Mouse (Mus musculus) heart, adult 18-20 months (tissue): ENCODE results near the gene Nub1. TPM values are rescaled to one million over a fixed set of nuclear protein-coding genes. Genes with fewer than 3 reads are reported as not detected.

Source experiments
- DNase-seq, 2 experiments: peaks; one replicate each; pipeline ENCODE4 v3.0.0; 2021 to 2022; ENCODE audit warnings: mixed read lengths in 1 of 2
- total RNA-seq, 2 experiments: library from RNA; stranded (reverse); gene quantifications; 2 replicates each; pipeline ENCODE4 v1.2.3; 2021

Gene Nub1
- total RNA-seq, 2 experiments from 2014 or later: 35.4 to 41.2 TPM

GRCm38 (mm10) chr5:24696704-24697103 is 11.4 kb downstream of the Nub1 start:
- DNase-seq: no peak

- peak in 1 of 2 experiments; percentile 36 for DNase-seq
Observed at GRCm38 (mm10) chr5:24701271-24701670, 15.9 kb downstream of the Nub1 start.

GRCm38 (mm10) chr5:24704615-24705014 is 19.3 kb downstream of the Nub1 start:
- no peak for DNase-seq

GRCm38 (mm10) chr5:24709962-24710361 is 24.6 kb downstream of the Nub1 start:
- peak; percentile 66 for DNase-seq

- DNase-seq: no peak
Observed at GRCm38 (mm10) chr5:24711615-24712014, 26.3 kb downstream of the Nub1 start.

- DNase-seq: peak; percentile 24 to 32
Observed at GRCm38 (mm10) chr5:24713199-24713598, 27.9 kb downstream of the Nub1 start.

GRCm38 (mm10) chr5:24713987-24714386 is 28.7 kb downstream of the Nub1 start:
- DNase-seq: no peak

- DNase-seq: no peak
Observed at GRCm38 (mm10) chr5:24718076-24718475, 32.7 kb downstream of the Nub1 start.

GRCm38 (mm10) chr5:24719852-24720251 is 34.5 kb downstream of the Nub1 start:
- no peak for DNase-seq

GRCm38 (mm10) chr5:24723527-24724269 is 38.4 kb downstream of the Nub1 start:
- no peak for DNase-seq

- DNase-seq: no peak
Observed at GRCm38 (mm10) chr5:24724270-24724634, 38.9 kb downstream of the Nub1 start.

GRCm38 (mm10) chr5:24724805-24725204 is 39.5 kb downstream of the Nub1 start:
- DNase-seq: no peak

GRCm38 (mm10) chr5:24725897-24726296 is 40.6 kb downstream of the Nub1 start:
- no peak for DNase-seq

- no peak for DNase-seq
Observed at GRCm38 (mm10) chr5:24726901-24727836, 41.8 kb downstream of the Nub1 start.

GRCm38 (mm10) chr5:24729797-24730487 is 44.6 kb downstream of the Nub1 start:
- DNase-seq: no peak

GRCm38 (mm10) chr5:24730488-24730871 is 45.1 kb downstream of the Nub1 start, which contains the start of gene Wdr86:
Wdr86 (minus strand) TSS chr5:24730727.
- no peak for DNase-seq

- no peak for DNase-seq
Observed at GRCm38 (mm10) chr5:24730986-24731385, 45.7 kb downstream of the Nub1 start.

GRCm38 (mm10) chr5:24733134-24733533 is 47.8 kb downstream of the Nub1 start:
- DNase-seq: no peak

GRCm38 (mm10) chr5:24733771-24734426 is 48.6 kb downstream of the Nub1 start:
- DNase-seq: no peak

GRCm38 (mm10) chr5:24737595-24737994 is 52.3 kb downstream of the Nub1 start:
- DNase-seq: no peak

GRCm38 (mm10) chr5:24738517-24738916 is 53.2 kb downstream of the Nub1 start:
- DNase-seq: no peak

- peak; percentile 87 to 92 for DNase-seq
Observed at GRCm38 (mm10) chr5:24739141-24739753, 53.9 kb downstream of the Nub1 start.
